Mouse (Mus musculus): ENCODE measurements at regions not wholly inside any gene's neighbourhood (a gene's known extent, or its start where the extent isn't known, plus 50 kb on each side); places are given as distances from the start of the nearest gene placed in this dataset.

- H3K9me3 ChIP-seq (ENCODE audit: control insufficient read depth, insufficient read depth, low read depth, low read length) = no peaks in the 10 kb centered on the region
- no peak for DNase-seq (ENCODE audit: low read depth, low spot score)
- H3K36me3 ChIP-seq (ENCODE audit: control insufficient read depth, insufficient read depth, low read length, poor library complexity, severe bottlenecking) = no peaks in the 10 kb centered on the region
- H3K27ac ChIP-seq (ENCODE audit: insufficient read depth, low read depth, low read length, poor library complexity, severe bottlenecking) = no peak overlapping the region
- H3K4me3 ChIP-seq (ENCODE audit: insufficient read depth in 1 of 2, low read depth in 1 of 2, low read length in 2 of 2, poor library complexity in 1 of 2, severe bottlenecking in 1 of 2) = no peak overlapping the region
- in situ Hi-C loops (cut with MboI; ENCODE audit: low sequenced_read_pairs in 2 of 2, unreplicated experiment in 2 of 2) = no loop called here
- peaks cover 3 to 4% of the 10 kb centered on the region in 2 experiments; a peak in 1 of 4 replicates for H3K4me1 ChIP-seq (ENCODE audit: control insufficient read depth in 2 of 2, insufficient read depth in 2 of 2, low read length in 2 of 2, poor library complexity in 1 of 2)
- no peak overlapping the region for H3K9ac ChIP-seq (ENCODE audit: insufficient read depth, low read depth, low read length, poor library complexity, severe bottlenecking)
- TF ChIP-seq ZNF384 (IDR thresholded peaks at IDR 0.05; ENCODE audit: low read depth, low read length) = no peak
- TF ChIP-seq CHD2 (IDR thresholded peaks at IDR 0.05; ENCODE audit: low read depth, low read length) = no peak
- TF ChIP-seq ZC3H11A (IDR thresholded peaks at IDR 0.05; ENCODE audit: borderline replicate concordance, low read depth, low read length) = no peak
- TF ChIP-seq HCFC1 (IDR thresholded peaks at IDR 0.05; ENCODE audit: borderline replicate concordance, insufficient read depth, low read length) = no peak
- TF ChIP-seq MAFK (IDR thresholded peaks at IDR 0.05; ENCODE audit: insufficient read depth, low read depth, low read length) = no peak
These were observed 280.6 kb downstream of the Pmp22 start for GRCm38 (mm10) chr11:63409431-63409830.

- TF ChIP-seq CHD2 (IDR thresholded peaks at IDR 0.05; ENCODE audit: low read depth, low read length) (no peak), HCFC1 (IDR thresholded peaks at IDR 0.05; ENCODE audit: borderline replicate concordance, insufficient read depth, low read length) (no peak), ZC3H11A (IDR thresholded peaks at IDR 0.05; ENCODE audit: borderline replicate concordance, low read depth, low read length) (no peak), MAFK (IDR thresholded peaks at IDR 0.05; ENCODE audit: insufficient read depth, low read depth, low read length) (no peak), ZNF384 (IDR thresholded peaks at IDR 0.05; ENCODE audit: low read depth, low read length) (no peak)
- in situ Hi-C loops (cut with MboI; ENCODE audit: low sequenced_read_pairs in 2 of 2, unreplicated experiment in 2 of 2) = no loop called here
These were observed 282.1 kb downstream of the Pmp22 start for GRCm38 (mm10) chr11:63410921-63411320.

GRCm38 (mm10) chr11:63412364-63412991 lies 283.7 kb downstream of the Pmp22 start:
- H3K9ac ChIP-seq (ENCODE audit: insufficient read depth, low read depth, low read length, poor library complexity, severe bottlenecking) = no peak overlapping the region
- no peaks in the 10 kb centered on the region for H3K9me3 ChIP-seq (ENCODE audit: control insufficient read depth, insufficient read depth, low read depth, low read length)
- no peak overlapping the region; the same call in 1 of the 2 replicates for H3K27ac ChIP-seq (ENCODE audit: insufficient read depth, low read depth, low read length, poor library complexity, severe bottlenecking)
- peaks cover 4 to 5% of the 10 kb centered on the region in 2 experiments; a peak in 2 of 4 replicates for H3K4me1 ChIP-seq (ENCODE audit: control insufficient read depth in 2 of 2, insufficient read depth in 2 of 2, low read length in 2 of 2, poor library complexity in 1 of 2)
- H3K36me3 ChIP-seq (ENCODE audit: control insufficient read depth, insufficient read depth, low read length, poor library complexity, severe bottlenecking) = no peaks in the 10 kb centered on the region
- DNase-seq (ENCODE audit: low read depth, low spot score) = peak; percentile 24
- TF ChIP-seq ZC3H11A (IDR thresholded peaks at IDR 0.05; ENCODE audit: borderline replicate concordance, low read depth, low read length) (no peak), MAFK (IDR thresholded peaks at IDR 0.05; ENCODE audit: insufficient read depth, low read depth, low read length) (no peak), HCFC1 (IDR thresholded peaks at IDR 0.05; ENCODE audit: borderline replicate concordance, insufficient read depth, low read length) (no peak), ZNF384 (IDR thresholded peaks at IDR 0.05; ENCODE audit: low read depth, low read length) (no peak), CHD2 (IDR thresholded peaks at IDR 0.05; ENCODE audit: low read depth, low read length) (no peak)
- peak overlapping the region in 1 of 2 experiments; percentile 41; a peak in 1 of 4 replicates for H3K4me3 ChIP-seq (ENCODE audit: insufficient read depth in 1 of 2, low read depth in 1 of 2, low read length in 2 of 2, poor library complexity in 1 of 2, severe bottlenecking in 1 of 2)
- in situ Hi-C loops (cut with MboI; ENCODE audit: low sequenced_read_pairs in 2 of 2, unreplicated experiment in 2 of 2) = no loop called here

More at GRCm38 (mm10) chr11:63410921-63411320, 282.1 kb downstream of the Pmp22 start:
- no peaks in the 10 kb centered on the region for H3K9me3 ChIP-seq (ENCODE audit: control insufficient read depth, insufficient read depth, low read depth, low read length)
- peaks cover 3 to 4% of the 10 kb centered on the region in 2 experiments; a peak in 1 of 4 replicates for H3K4me1 ChIP-seq (ENCODE audit: control insufficient read depth in 2 of 2, insufficient read depth in 2 of 2, low read length in 2 of 2, poor library complexity in 1 of 2)
- no peaks in the 10 kb centered on the region for H3K36me3 ChIP-seq (ENCODE audit: control insufficient read depth, insufficient read depth, low read length, poor library complexity, severe bottlenecking)
- DNase-seq (ENCODE audit: low read depth, low spot score) = no peak
- no peak overlapping the region for H3K27ac ChIP-seq (ENCODE audit: insufficient read depth, low read depth, low read length, poor library complexity, severe bottlenecking)
- H3K9ac ChIP-seq (ENCODE audit: insufficient read depth, low read depth, low read length, poor library complexity, severe bottlenecking) = no peak overlapping the region
- H3K4me3 ChIP-seq (ENCODE audit: insufficient read depth in 1 of 2, low read depth in 1 of 2, low read length in 2 of 2, poor library complexity in 1 of 2, severe bottlenecking in 1 of 2) = no peak overlapping the region

GRCm38 (mm10) chr11:63413106-63413505 lies 284.3 kb downstream of the Pmp22 start:
- Histone ChIP-seq H3K4me3 (ENCODE audit: insufficient read depth in 1 of 2, low read depth in 1 of 2, low read length in 2 of 2, poor library complexity in 1 of 2, severe bottlenecking in 1 of 2) (no peak overlapping the region), H3K9ac (ENCODE audit: insufficient read depth, low read depth, low read length, poor library complexity, severe bottlenecking) (no peak overlapping the region), H3K4me1 (ENCODE audit: control insufficient read depth in 2 of 2, insufficient read depth in 2 of 2, low read length in 2 of 2, poor library complexity in 1 of 2) (peaks cover 4 to 5% of the 10 kb centered on the region in 2 experiments; a peak in 2 of 4 replicates), H3K27ac (ENCODE audit: insufficient read depth, low read depth, low read length, poor library complexity, severe bottlenecking) (no peak overlapping the region; the same call in 1 of the 2 replicates), H3K36me3 (ENCODE audit: control insufficient read depth, insufficient read depth, low read length, poor library complexity, severe bottlenecking) (no peaks in the 10 kb centered on the region), H3K9me3 (ENCODE audit: control insufficient read depth, insufficient read depth, low read depth, low read length) (no peaks in the 10 kb centered on the region)
- in situ Hi-C loops (cut with MboI; ENCODE audit: low sequenced_read_pairs in 2 of 2, unreplicated experiment in 2 of 2) = no loop called here
- TF ChIP-seq MAFK (IDR thresholded peaks at IDR 0.05; ENCODE audit: insufficient read depth, low read depth, low read length) = no peak
- no peak for TF ChIP-seq HCFC1 (IDR thresholded peaks at IDR 0.05; ENCODE audit: borderline replicate concordance, insufficient read depth, low read length)
- TF ChIP-seq CHD2 (IDR thresholded peaks at IDR 0.05; ENCODE audit: low read depth, low read length) = no peak
- TF ChIP-seq ZNF384 (IDR thresholded peaks at IDR 0.05; ENCODE audit: low read depth, low read length) = no peak
- TF ChIP-seq ZC3H11A (IDR thresholded peaks at IDR 0.05; ENCODE audit: borderline replicate concordance, low read depth, low read length) = no peak
- DNase-seq (ENCODE audit: low read depth, low spot score) = no peak

Data from ES-E14 (cell line).